Mouse (Mus musculus): ENCODE data around the gene Pla2g2d.
A peak's percentile ranks its signal among the peaks of the same experiment; 100 is the strongest.
"Not testable (repeated sequence)": the region's sequence is repeated elsewhere in the genome, so short reads cannot be mapped to it uniquely, and the experiment has no call there.

The Pla2g2d gene

GRCm38 (mm10) chr4:138782098-138782497 is 6.6 kb downstream of the Pla2g2d start:
- no peak for DNase-seq

- peak in 1 of 2 experiments; percentile 15 for DNase-seq
These were observed 10.2 kb downstream of the Pla2g2d start for GRCm38 (mm10) chr4:138785721-138786120.

- peak; percentile 38 to 52 for DNase-seq
These were observed 10.6 kb downstream of the Pla2g2d start for GRCm38 (mm10) chr4:138786141-138786540.

GRCm38 (mm10) chr4:138788381-138788780 is 12.8 kb downstream of the Pla2g2d start:
- DNase-seq = no peak

- DNase-seq = peak in 1 of 2 experiments; percentile 52
These were observed 15.9 kb downstream of the Pla2g2d start for GRCm38 (mm10) chr4:138791452-138791851.

- DNase-seq = peak; percentile 52 to 64
These were observed 17.1 kb downstream of the Pla2g2d start for GRCm38 (mm10) chr4:138792599-138792998.

- DNase-seq = peak; percentile 44 to 74
These were observed 17.7 kb downstream of the Pla2g2d start for GRCm38 (mm10) chr4:138793276-138793675.

GRCm38 (mm10) chr4:138794344-138794743 is 18.8 kb downstream of the Pla2g2d start:
- DNase-seq = no peak

GRCm38 (mm10) chr4:138796513-138797216 is 21.1 kb downstream of the Pla2g2d start:
- no peak for DNase-seq

- DNase-seq = no peak
These were observed 21.7 kb downstream of the Pla2g2d start for GRCm38 (mm10) chr4:138797217-138797570.

- peak; percentile 84 to 86 for DNase-seq
These were observed 24.7 kb downstream of the Pla2g2d start for GRCm38 (mm10) chr4:138800134-138800744.

GRCm38 (mm10) chr4:138801631-138802030 is 26.1 kb downstream of the Pla2g2d start:
- no peak for DNase-seq

- no peak for DNase-seq
These were observed 27.4 kb downstream of the Pla2g2d start for GRCm38 (mm10) chr4:138802917-138803316.

- DNase-seq = peak; percentile 20
These were observed 29.7 kb downstream of the Pla2g2d start for GRCm38 (mm10) chr4:138805248-138805647.

- DNase-seq = no peak
These were observed 30.6 kb downstream of the Pla2g2d start for GRCm38 (mm10) chr4:138806160-138806559.

- no peak for DNase-seq
These were observed 31.5 kb downstream of the Pla2g2d start for GRCm38 (mm10) chr4:138806920-138807541.

- DNase-seq = no peak
These were observed 40.6 kb downstream of the Pla2g2d start for GRCm38 (mm10) chr4:138816166-138816565.

GRCm38 (mm10) chr4:138817736-138818135 is 42.2 kb downstream of the Pla2g2d start:
- peak; percentile 30 to 58 for DNase-seq

GRCm38 (mm10) chr4:138819101-138819500 is 43.6 kb downstream of the Pla2g2d start:
- peak; percentile 79 to 84 for DNase-seq

GRCm38 (mm10) chr4:138821036-138821435 is 45.5 kb downstream of the Pla2g2d start:
- no peak for DNase-seq

GRCm38 (mm10) chr4:138824161-138824560 is 48.6 kb downstream of the Pla2g2d start:
- not testable (repeated sequence) for DNase-seq

GRCm38 (mm10) chr4:138824660-138825059 is 49.1 kb downstream of the Pla2g2d start:
- peak in 1 of 2 experiments; percentile 52 for DNase-seq

GRCm38 (mm10) chr4:138825751-138826567 is 50.4 kb downstream of the Pla2g2d start:
- DNase-seq = peak; percentile 36 to 55

All from kidney, postnatal 36 days (tissue).